Mouse (Mus musculus): Measurements from ENCODE around the gene Tsc22d4.
"Not testable (repeated sequence)": the region's sequence is repeated elsewhere in the genome, so short reads cannot be mapped to it uniquely, and the experiment has no call there.

The Tsc22d4 gene

GRCm38 (mm10) chr5:137741023-137741931 is 4.3 kb upstream of the Tsc22d4 start, which contains the start of gene Nyap1:
Nyap1 (minus strand) TSS chr5:137741607.
- peak; percentile 74 to 89 for DNase-seq (ENCODE audit: low spot score in 2 of 2)

GRCm38 (mm10) chr5:137742048-137742447 is 3.5 kb upstream of the Tsc22d4 start:
- no peak for DNase-seq (ENCODE audit: low spot score in 2 of 2)

- no peak for DNase-seq (ENCODE audit: low spot score in 2 of 2)
These were observed 2.7 kb upstream of the Tsc22d4 start for GRCm38 (mm10) chr5:137742836-137743235.

GRCm38 (mm10) chr5:137744197-137744596 is 1.3 kb upstream of the Tsc22d4 start:
- DNase-seq (ENCODE audit: low spot score in 2 of 2), result no peak

GRCm38 (mm10) chr5:137746282-137746850 is 836 bp downstream of the Tsc22d4 start:
- peak in 1 of 2 experiments; percentile 50 for DNase-seq (ENCODE audit: low spot score in 2 of 2)

GRCm38 (mm10) chr5:137746851-137747325 is 1.4 kb downstream of the Tsc22d4 start:
- no peak for DNase-seq (ENCODE audit: low spot score in 2 of 2)

GRCm38 (mm10) chr5:137747326-137747961 is 1.9 kb downstream of the Tsc22d4 start:
- peak in 1 of 2 experiments; percentile 53 for DNase-seq (ENCODE audit: low spot score in 2 of 2)

- no peak for DNase-seq (ENCODE audit: low spot score in 2 of 2)
These were observed 2.7 kb downstream of the Tsc22d4 start for GRCm38 (mm10) chr5:137748130-137748770.

GRCm38 (mm10) chr5:137749196-137749836 is 3.8 kb downstream of the Tsc22d4 start:
- DNase-seq (ENCODE audit: low spot score in 2 of 2), result no peak

- not testable (repeated sequence) for DNase-seq (ENCODE audit: low spot score in 2 of 2)
These were observed 4.7 kb downstream of the Tsc22d4 start for GRCm38 (mm10) chr5:137750212-137750611.

GRCm38 (mm10) chr5:137751221-137751887 is 5.8 kb downstream of the Tsc22d4 start:
- no peak for DNase-seq (ENCODE audit: low spot score in 2 of 2)

- no peak for DNase-seq (ENCODE audit: low spot score in 2 of 2)
These were observed 6.5 kb downstream of the Tsc22d4 start for GRCm38 (mm10) chr5:137751988-137752387.

GRCm38 (mm10) chr5:137753111-137753832 is 7.7 kb downstream of the Tsc22d4 start:
- DNase-seq (ENCODE audit: low spot score in 2 of 2), result no peak

- no peak for DNase-seq (ENCODE audit: low spot score in 2 of 2)
These were observed 9.9 kb downstream of the Tsc22d4 start for GRCm38 (mm10) chr5:137755425-137755824.

GRCm38 (mm10) chr5:137756106-137756505 is 10.6 kb downstream of the Tsc22d4 start:
- no peak for DNase-seq (ENCODE audit: low spot score in 2 of 2)

- peak; percentile 82 to 91 for DNase-seq (ENCODE audit: low spot score in 2 of 2)
These were observed 11.5 kb downstream of the Tsc22d4 start for GRCm38 (mm10) chr5:137756882-137757661.

GRCm38 (mm10) chr5:137757887-137758286 is 12.4 kb downstream of the Tsc22d4 start:
- peak in 1 of 2 experiments; percentile 69 for DNase-seq (ENCODE audit: low spot score in 2 of 2)

GRCm38 (mm10) chr5:137758921-137759534 is 13.5 kb downstream of the Tsc22d4 start:
- DNase-seq (ENCODE audit: low spot score in 2 of 2), result no peak

- peak; percentile 81 to 93 for DNase-seq (ENCODE audit: low spot score in 2 of 2)
These were observed 14.5 kb downstream of the Tsc22d4 start for GRCm38 (mm10) chr5:137759971-137760412.
